Mouse (Mus musculus) limb, embryonic 14.5 days (tissue): ENCODE measurements around the gene Eef1akmt1. TPM values are rescaled to one million over a fixed set of nuclear protein-coding genes. Genes with fewer than 3 reads are reported as not detected.

ENCODE experiments used
- ATAC-seq: fragments of 200-750 bp; cut with Nextera tagmentation; 2 replicates; pipeline ENCODE4 v1.8.0; 2017; ENCODE audit warnings: low read depth, moderate number of reproducible peaks, moderate TSS enrichment; ENCODE audit not compliant: low FRiP score
- DNase-seq: peaks from one replicate; pipeline ENCODE4 v3.0.0-alpha.2; 2015; ENCODE audit warnings: low spot score
- H3K27ac ChIP-seq: fragments of 300-500 bp; sonication (generic); replicated peaks from 2 replicates; pipeline ENCODE4 v1.5.1; 2014; ENCODE audit warnings: low read depth, mild to moderate bottlenecking, low read length, moderate library complexity, mixed read lengths
- H3K27me3 ChIP-seq: fragments of 300-500 bp; sonication (generic); 2 replicates; pipeline ENCODE4 v1.6.1; 2014; ENCODE audit warnings: low read length, mixed read lengths; ENCODE audit not compliant: control insufficient read depth, insufficient read depth
- H3K36me3 ChIP-seq: fragments of 300-500 bp; sonication (generic); 2 replicates; pipeline ENCODE4 v1.6.1; 2014; ENCODE audit warnings: mild to moderate bottlenecking, low read length, moderate library complexity, mixed read lengths; ENCODE audit not compliant: control insufficient read depth, insufficient read depth
- H3K4me1 ChIP-seq: fragments of 300-500 bp; sonication (generic); 2 replicates; pipeline ENCODE4 v1.6.1; 2014; ENCODE audit warnings: antibody characterized with exemption, low read length, mixed read lengths; ENCODE audit not compliant: control insufficient read depth, insufficient read depth
- H3K4me2 ChIP-seq: fragments of 300-500 bp; sonication (generic); replicated peaks from 2 replicates; pipeline ENCODE4 v1.6.1; 2014; ENCODE audit warnings: low read depth, mild to moderate bottlenecking, low read length, moderate library complexity; ENCODE audit not compliant: severe bottlenecking
- H3K4me3 ChIP-seq: fragments of 300-500 bp; sonication (generic); replicated peaks from 2 replicates; pipeline ENCODE4 v1.5.1; 2014; ENCODE audit warnings: low read length
- H3K9ac ChIP-seq: fragments of 300-500 bp; sonication (generic); 2 replicates; pipeline ENCODE4 v1.6.1; 2014; ENCODE audit warnings: mild to moderate bottlenecking, low read depth, low read length, moderate library complexity; ENCODE audit not compliant: severe bottlenecking
- H3K9me3 ChIP-seq: fragments of 300-500 bp; sonication (generic); 2 replicates; pipeline ENCODE4 v1.6.1; 2016; ENCODE audit warnings: low read length; ENCODE audit not compliant: control insufficient read depth
- POLR2A ChIP-seq: fragments of 200-500 bp; IDR thresholded peaks from 2 replicates; pipeline ENCODE4 v1.8.0; 2012; ENCODE audit warnings: inconsistent platforms, mild to moderate bottlenecking, moderate library complexity, borderline replicate concordance; ENCODE audit not compliant: insufficient read depth, insufficient read length; ENCODE audit errors: extremely low read depth
- WGBS: fragments of 180-500 bp; shearing (Covaris S2); extraction: QIAGEN DNeasy Blood & Tissue Kit; methylation state at CpG from one replicate; pipeline ENCODE4 v1.1.7; 2014; 5-methylcytosine and 5-hydroxymethylcytosine counted together
- polyA plus RNA-seq, 2 experiments: library from polyadenylated mRNA; depleted of rRNA in 1 of 2; stranded (reverse) in 1 of 2; unstranded in 1 of 2; fragments of >200 nt; fragmentation: Nextera tagmentation in 1 of 2; extraction: Ambion mirVana in 1 of 2; gene quantifications; 2 replicates each; pipeline versions ENCODE4 v1.2.1 to v1.2.3; 2012 to 2014

The Eef1akmt1 gene
- polyA plus RNA-seq, 2 experiments: 44.0 to 112 TPM

GRCm38 (mm10) chr14:57503729-57504128 is 67.7 kb downstream of the Eef1akmt1 start:
- peaks cover 8% of the 10 kb centered on the region; the same call in 1 of the 2 replicates for H3K36me3 ChIP-seq
- 90% methylated on average over 6 of the region's 6 CpGs for WGBS
- ATAC-seq (no peak), DNase-seq (no peak)
- TF ChIP-seq POLR2A: no peak
- no peak overlapping the region for H3K9ac ChIP-seq
- H3K27ac ChIP-seq: no peak overlapping the region
- H3K9me3 ChIP-seq: no peaks in the 10 kb centered on the region
- H3K4me2 ChIP-seq: no peak overlapping the region
- no peak overlapping the region for H3K4me3 ChIP-seq
- H3K27me3 ChIP-seq: no peaks in the 10 kb centered on the region
- H3K4me1 ChIP-seq: no peaks in the 10 kb centered on the region

Other genes starting within 250 kb of the Eef1akmt1 start
- 51.3 and 52.7 TPM in 2 replicates for gene Cryl1, start 173.1 kb downstream of the Eef1akmt1 start, polyA plus RNA-seq (2012; rRNA removed)
- 40.0 and 42.3 TPM in 2 replicates for gene Cryl1, start 173.1 kb downstream of the Eef1akmt1 start, polyA plus RNA-seq (2014; fragmentation: Nextera tagmentation; extraction: Ambion mirVana)
- gene Ift88, start 147.6 kb downstream of the Eef1akmt1 start, polyA plus RNA-seq (2012; rRNA removed): 23.9 and 26.7 TPM in 2 replicates
- gene Ift88, start 147.6 kb downstream of the Eef1akmt1 start, polyA plus RNA-seq (2014; fragmentation: Nextera tagmentation; extraction: Ambion mirVana): 18.0 and 22.2 TPM in 2 replicates
- 41.0 and 68.8 TPM in 2 replicates for gene Il17d, start 46.8 kb downstream of the Eef1akmt1 start, polyA plus RNA-seq (2012; rRNA removed)
- 6.9 and 8.1 TPM in 2 replicates for gene Il17d, start 46.8 kb downstream of the Eef1akmt1 start, polyA plus RNA-seq (2014; fragmentation: Nextera tagmentation; extraction: Ambion mirVana)
- 15.5 and 16.2 TPM in 2 replicates for gene Xpo4, start 93.8 kb upstream of the Eef1akmt1 start, polyA plus RNA-seq (2012; rRNA removed)
- 27.4 and 30.9 TPM in 2 replicates for gene Xpo4, start 93.8 kb upstream of the Eef1akmt1 start, polyA plus RNA-seq (2014; fragmentation: Nextera tagmentation; extraction: Ambion mirVana)
- gene Gm49361, start 174.5 kb upstream of the Eef1akmt1 start, polyA plus RNA-seq (2012; rRNA removed): not detected in 2 replicates
- not detected in 2 replicates for gene Gm49361, start 174.5 kb upstream of the Eef1akmt1 start, polyA plus RNA-seq (2014; fragmentation: Nextera tagmentation; extraction: Ambion mirVana)
- gene Lats2, start 186.8 kb upstream of the Eef1akmt1 start, polyA plus RNA-seq (2012; rRNA removed): 28.5 and 34.7 TPM in 2 replicates
- 25.3 and 29.7 TPM in 2 replicates for gene Lats2, start 186.8 kb upstream of the Eef1akmt1 start, polyA plus RNA-seq (2014; fragmentation: Nextera tagmentation; extraction: Ambion mirVana)
- gene Sap18, start 226.6 kb upstream of the Eef1akmt1 start, polyA plus RNA-seq (2012; rRNA removed): 19.3 and 39.6 TPM in 2 replicates
- gene Sap18, start 226.6 kb upstream of the Eef1akmt1 start, polyA plus RNA-seq (2014; fragmentation: Nextera tagmentation; extraction: Ambion mirVana): 37.5 and 45.6 TPM in 2 replicates